Mouse (Mus musculus) lung, embryonic 16.5 days (tissue): Measurements from ENCODE around the gene Recql5. TPM values are rescaled to one million over a fixed set of nuclear protein-coding genes. Genes with fewer than 3 reads are reported as not detected.
"Not testable (repeated sequence)": the region's sequence is repeated elsewhere in the genome, so short reads cannot be mapped to it uniquely, and the experiment has no call there.

ENCODE experiments used
- ATAC-seq: fragments of 200-750 bp; cut with Nextera tagmentation; 2 replicates; pipeline ENCODE4 v1.8.0; 2017; ENCODE audit warnings: low read depth, mild to moderate bottlenecking, moderate library complexity
- H3K27ac ChIP-seq: fragments of 300-500 bp; sonication (generic); 2 replicates; pipeline ENCODE4 v1.5.1; 2014; ENCODE audit warnings: mild to moderate bottlenecking, control low read depth, low read length
- H3K27me3 ChIP-seq: fragments of 300-500 bp; sonication (generic); 2 replicates; pipeline ENCODE4 v1.6.1; 2014; ENCODE audit warnings: low read depth, low read length, mixed read lengths; ENCODE audit not compliant: control insufficient read depth, insufficient read depth
- H3K36me3 ChIP-seq: fragments of 300-500 bp; sonication (generic); 2 replicates; pipeline ENCODE4 v1.6.1; 2014; ENCODE audit warnings: low read length; ENCODE audit not compliant: control insufficient read depth, insufficient read depth
- H3K4me1 ChIP-seq: fragments of 300-500 bp; sonication (generic); replicated peaks from 2 replicates; pipeline ENCODE4 v1.6.1; 2014; ENCODE audit warnings: low read length, mixed read lengths; ENCODE audit not compliant: control insufficient read depth, insufficient read depth
- H3K4me2 ChIP-seq: fragments of 300-500 bp; sonication (generic); 2 replicates; pipeline ENCODE4 v1.6.1; 2014; ENCODE audit warnings: low read depth, low read length, control low read depth
- H3K4me3 ChIP-seq: fragments of 300-500 bp; sonication (generic); 2 replicates; pipeline ENCODE4 v1.5.1; 2014; ENCODE audit warnings: mild to moderate bottlenecking, low read length, control low read depth
- H3K9ac ChIP-seq: fragments of 300-500 bp; sonication (generic); 2 replicates; pipeline ENCODE4 v1.6.1; 2014; ENCODE audit warnings: low read length, control low read depth
- H3K9me3 ChIP-seq: fragments of 300-500 bp; sonication (generic); 2 replicates; pipeline ENCODE4 v1.6.1; 2016; ENCODE audit warnings: low read length; ENCODE audit not compliant: control insufficient read depth
- WGBS: fragments of 180-500 bp; shearing (Covaris S2); extraction: QIAGEN DNeasy Blood & Tissue Kit; methylation state at CpG from one replicate; pipeline ENCODE4 v1.1.7; 2014; 5-methylcytosine and 5-hydroxymethylcytosine counted together
- polyA plus RNA-seq: library from polyadenylated mRNA; unstranded; fragments of >200 nt; fragmentation: Nextera tagmentation; extraction: Ambion mirVana; gene quantifications from 2 replicates; pipeline ENCODE4 v1.2.1, GENCODE M21; 2015

Gene Recql5
- polyA plus RNA-seq, 1 experiment from 2014 or later = 25.7 TPM

- Histone ChIP-seq H3K27ac (no peak overlapping the region), H3K9ac (no peak overlapping the region), H3K36me3 (no peaks in the 10 kb centered on the region), H3K4me2 (no peak overlapping the region), H3K4me1 (peaks cover 4% of the 10 kb centered on the region; the same call in 1 of the 2 replicates), H3K9me3 (no peaks in the 10 kb centered on the region), H3K27me3 (peaks cover 20% of the 10 kb centered on the region), H3K4me3 (no peak overlapping the region)
- WGBS = 73% methylated on average over 8 of the region's 8 CpGs
- no peak for ATAC-seq
Measured at GRCm38 (mm10) chr11:115863895-115864294, 69.4 kb downstream of the Recql5 start.

GRCm38 (mm10) chr11:115859143-115859945 is 73.9 kb downstream of the Recql5 start:
- peak overlapping the region; percentile 61 for H3K9ac ChIP-seq
- peaks cover 4% of the 10 kb centered on the region; the same call in 1 of the 2 replicates for H3K4me1 ChIP-seq
- H3K27me3 ChIP-seq = peaks cover 32% of the 10 kb centered on the region
- H3K27ac ChIP-seq = no peak overlapping the region
- H3K9me3 ChIP-seq = no peaks in the 10 kb centered on the region
- peak; percentile 95 for ATAC-seq
- under 1% methylated on average over 64 of the region's 75 CpGs for WGBS
- peaks cover 3% of the 10 kb centered on the region; the same call in 1 of the 2 replicates for H3K36me3 ChIP-seq
- peak overlapping the region; percentile 72 for H3K4me2 ChIP-seq
- H3K4me3 ChIP-seq = peak overlapping the region; percentile 48

GRCm38 (mm10) chr11:115858354-115858753 is 74.9 kb downstream of the Recql5 start, which contains the start of gene Myo15b:
Myo15b (plus strand) TSS chr11:115858406.
- ATAC-seq = no peak

GRCm38 (mm10) chr11:115857936-115858335 is 75.3 kb downstream of the Recql5 start:
- Histone ChIP-seq H3K27ac (no peak overlapping the region), H3K4me2 (no peak overlapping the region), H3K9me3 (no peaks in the 10 kb centered on the region), H3K27me3 (peaks cover 32% of the 10 kb centered on the region), H3K4me3 (no peak overlapping the region), H3K36me3 (peaks cover 5% of the 10 kb centered on the region), H3K4me1 (peaks cover 4% of the 10 kb centered on the region; the same call in 1 of the 2 replicates), H3K9ac (no peak overlapping the region)
- 44% methylated on average over 11 of the region's 13 CpGs for WGBS
- ATAC-seq = no peak

More at GRCm38 (mm10) chr11:115858354-115858753, 74.9 kb downstream of the Recql5 start, which contains the start of gene Myo15b:
- Histone ChIP-seq H3K9me3 (no peaks in the 10 kb centered on the region), H3K27me3 (peaks cover 32% of the 10 kb centered on the region), H3K4me3 (peak within 1 kb of the TSS; percentile 48), H3K9ac (peak within 1 kb of the TSS; percentile 61), H3K27ac (no peak within 1 kb of the TSS), H3K4me2 (peak within 1 kb of the TSS; percentile 72), H3K4me1 (peaks cover 4% of the 10 kb centered on the region; the same call in 1 of the 2 replicates), H3K36me3 (peaks cover 4% of the 10 kb centered on the region)
- 14% methylated on average over 27 of the region's 27 CpGs for WGBS

GRCm38 (mm10) chr11:115857146-115857545 is 76.1 kb downstream of the Recql5 start:
- not testable (repeated sequence) for H3K9ac ChIP-seq, H3K9me3 ChIP-seq, H3K4me1 ChIP-seq, H3K27ac ChIP-seq, ATAC-seq, H3K4me3 ChIP-seq, H3K4me2 ChIP-seq, H3K36me3 ChIP-seq
- WGBS = 92% methylated on average over 4 of the region's 4 CpGs
- peaks cover 32% of the 10 kb centered on the region for H3K27me3 ChIP-seq

GRCm38 (mm10) chr11:115854674-115855073 is 78.6 kb downstream of the Recql5 start:
- Histone ChIP-seq H3K27me3 (peaks cover 18% of the 10 kb centered on the region), H3K4me2 (no peak overlapping the region), H3K4me1 (peaks cover 4% of the 10 kb centered on the region; the same call in 1 of the 2 replicates), H3K9ac (no peak overlapping the region), H3K9me3 (no peaks in the 10 kb centered on the region), H3K36me3 (peaks cover 16% of the 10 kb centered on the region), H3K27ac (no peak overlapping the region), H3K4me3 (no peak overlapping the region)
- no peak for ATAC-seq
- 79% methylated on average over 6 of the region's 6 CpGs for WGBS

- Histone ChIP-seq H3K4me1 (peaks cover 29% of the 10 kb centered on the region), H3K36me3 (peaks cover 25% of the 10 kb centered on the region), H3K27me3 (no peaks in the 10 kb centered on the region), H3K27ac (no peak overlapping the region), H3K9me3 (peaks cover 6% of the 10 kb centered on the region), H3K9ac (no peak overlapping the region), H3K4me3 (no peak overlapping the region), H3K4me2 (no peak overlapping the region)
- ATAC-seq = no peak
- 90% methylated on average over 2 of the region's 2 CpGs for WGBS
Measured at GRCm38 (mm10) chr11:115845819-115846218, 87.5 kb downstream of the Recql5 start.

GRCm38 (mm10) chr11:115844240-115844639 is 89.0 kb downstream of the Recql5 start:
- Histone ChIP-seq H3K27ac (peak overlapping the region; percentile 55), H3K4me2 (no peak overlapping the region), H3K4me3 (no peak overlapping the region), H3K9me3 (peaks cover 6% of the 10 kb centered on the region), H3K27me3 (no peaks in the 10 kb centered on the region), H3K36me3 (peaks cover 19% of the 10 kb centered on the region), H3K4me1 (peaks cover 39% of the 10 kb centered on the region), H3K9ac (no peak overlapping the region)
- WGBS = 61% methylated on average over 8 of the region's 8 CpGs
- ATAC-seq = no peak

GRCm38 (mm10) chr11:115843891-115844239 is 89.4 kb downstream of the Recql5 start:
- Histone ChIP-seq H3K4me3 (no peak overlapping the region), H3K27ac (peak overlapping the region; percentile 55), H3K27me3 (no peaks in the 10 kb centered on the region), H3K36me3 (peaks cover 19% of the 10 kb centered on the region), H3K4me1 (peaks cover 43% of the 10 kb centered on the region), H3K4me2 (no peak overlapping the region), H3K9ac (no peak overlapping the region), H3K9me3 (peaks cover 6% of the 10 kb centered on the region)
- peak; percentile 34; the same call in 1 of the 2 replicates for ATAC-seq
- WGBS = 67% methylated on average over 5 of the region's 5 CpGs
